Mouse (Mus musculus): ENCODE results near the gene Krtap17-1.

Krtap17-1 gene

DNA sequence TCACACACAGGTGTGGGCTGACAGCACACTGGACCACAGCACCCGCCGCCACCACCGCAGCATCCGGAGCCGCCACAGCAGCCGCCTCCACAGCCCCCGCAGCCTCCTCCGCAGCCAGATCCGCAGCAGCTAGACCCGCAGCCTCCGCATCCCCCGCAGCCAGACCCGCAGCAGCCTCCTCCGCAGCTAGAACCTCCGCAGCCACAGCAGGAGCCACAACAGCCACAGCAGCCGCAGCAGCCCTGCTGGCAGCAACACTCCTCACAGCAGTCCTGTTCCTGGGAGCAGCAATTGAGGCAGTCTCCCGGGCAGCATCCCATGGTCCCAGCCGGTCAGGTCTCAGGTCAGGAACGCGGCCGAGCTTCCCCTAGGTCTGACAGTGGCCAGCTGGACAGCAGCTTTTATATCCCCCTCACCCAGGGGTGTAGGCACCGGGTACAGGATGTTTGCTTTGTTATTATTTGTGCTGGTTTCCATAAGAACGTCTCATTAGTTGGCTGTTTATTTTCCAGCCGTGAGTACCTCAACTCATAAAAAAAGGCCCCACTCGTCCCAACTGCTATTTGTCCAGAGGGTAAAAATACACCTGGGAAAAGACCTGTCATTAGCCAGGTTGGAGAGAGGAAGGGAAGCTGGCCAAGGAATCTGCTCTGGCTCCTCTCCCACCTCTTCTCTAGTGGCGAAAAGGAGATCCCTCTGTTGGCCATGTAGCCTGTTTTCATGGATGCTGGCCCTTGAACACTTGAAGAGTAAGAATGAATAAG is at the start of gene Krtap17-1:
Gene Krtap17-1, minus strand, starts transcription at position 375 of the 764 bp plus-strand sequence.
- DNase-seq: no peak

DNA sequence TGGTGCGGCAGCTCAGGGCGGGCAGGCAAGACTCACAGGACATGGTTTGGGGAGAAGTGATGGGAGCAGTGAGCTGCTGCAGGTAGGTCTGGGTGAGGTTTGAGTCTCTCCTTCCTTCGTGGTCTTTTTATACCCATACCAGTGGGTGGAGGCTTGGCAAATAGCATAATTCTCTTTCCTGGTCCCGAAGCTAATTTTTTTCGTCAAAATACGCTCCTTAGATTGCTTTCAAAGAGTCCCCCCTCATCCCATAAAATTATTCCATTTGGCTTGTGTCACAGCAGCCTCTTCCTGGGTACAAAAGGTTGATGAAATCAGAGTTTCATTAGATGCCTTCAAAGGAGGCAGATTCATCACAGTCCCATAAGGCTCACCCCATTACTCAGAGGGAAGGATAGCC is 47.7 kb upstream of the Krtap17-1 start, which contains the start of gene Krt34:
Gene Krt34, minus strand, starts transcription at position 101 of the 400 bp plus-strand sequence.
- DNase-seq: no peak

DNA sequence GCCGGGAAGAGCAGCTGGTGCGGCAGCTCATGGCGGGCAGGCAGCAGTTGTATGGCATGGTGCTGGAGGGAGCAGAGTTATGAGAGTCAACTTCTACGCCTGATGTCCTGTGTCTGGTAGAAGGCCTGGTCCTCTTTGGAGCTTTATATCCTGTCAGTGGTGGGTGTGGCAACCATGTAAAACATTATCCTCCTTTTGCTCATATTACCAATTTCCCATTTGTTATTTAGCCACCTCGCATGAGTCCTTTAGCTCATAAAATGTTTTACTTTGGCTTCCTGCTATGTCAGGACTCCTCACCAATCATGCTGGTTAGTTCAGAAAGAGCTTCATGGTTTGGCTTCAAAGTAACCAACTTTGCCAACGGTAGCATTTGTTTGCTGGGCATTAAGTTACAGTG is 36.0 kb upstream of the Krtap17-1 start, which contains the start of gene Krt33b:
Gene Krt33b, minus strand, starts transcription at position 101 of the 400 bp plus-strand sequence.
- DNase-seq: no peak

DNA sequence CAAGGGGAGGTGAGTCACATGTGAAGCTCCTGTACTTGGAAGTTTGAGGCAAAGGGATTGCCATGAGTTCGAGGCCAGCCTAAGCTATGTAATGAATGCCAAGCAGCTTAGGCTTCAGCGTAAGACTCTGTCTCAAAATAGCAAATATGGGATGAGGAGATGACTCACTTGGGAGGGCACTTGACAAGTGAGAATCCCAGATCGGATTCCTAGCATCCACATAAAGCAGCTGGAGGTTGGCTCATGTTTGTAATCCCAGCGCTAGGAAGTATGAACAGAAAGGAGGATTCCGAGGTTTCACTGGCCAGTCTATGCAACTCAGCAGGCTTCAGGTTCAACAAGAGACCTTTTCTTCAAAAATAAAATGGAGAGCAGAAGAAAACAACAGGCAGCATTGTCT is 27.6 kb upstream of the Krtap17-1 start:
- no peak for DNase-seq

DNA sequence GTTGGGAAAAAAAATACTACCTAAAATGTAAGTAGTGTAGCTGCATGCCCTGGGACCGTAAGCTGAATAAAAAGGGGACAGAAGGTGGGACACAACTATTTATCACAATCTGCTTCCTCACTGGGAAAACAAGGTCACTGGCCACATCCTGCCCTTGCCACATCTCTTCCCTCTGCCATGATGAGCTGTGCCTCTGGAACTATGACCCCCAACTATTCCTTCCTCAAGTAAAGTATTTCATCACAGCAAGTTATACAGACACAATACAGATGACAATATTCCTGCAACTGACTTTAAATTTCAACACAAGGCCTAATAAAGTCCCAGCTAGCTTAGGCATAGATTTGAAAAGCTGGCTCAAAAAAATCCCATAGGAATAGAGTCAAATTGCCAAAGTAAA is 25.7 kb upstream of the Krtap17-1 start:
- DNase-seq: no peak

DNA sequence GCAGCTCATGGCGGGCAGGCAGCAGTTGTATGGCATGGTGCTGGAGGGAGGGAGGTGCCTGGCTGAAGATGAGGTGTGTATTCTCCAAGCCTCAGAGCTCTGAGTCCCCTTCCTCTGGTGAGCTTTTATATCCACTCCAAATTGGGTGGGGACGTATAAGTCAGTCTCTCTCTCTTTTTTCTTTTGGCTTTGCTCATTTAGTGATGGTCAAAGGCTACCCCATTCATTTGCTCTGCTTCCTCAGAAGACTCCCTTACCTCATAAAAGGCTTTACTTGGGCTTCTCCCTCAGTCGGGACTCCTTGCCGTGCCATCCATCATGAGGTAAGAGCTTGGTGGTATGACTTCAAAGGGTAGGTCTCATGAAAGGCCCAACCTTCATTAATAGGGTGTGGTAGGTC is 22.3 kb upstream of the Krtap17-1 start, which contains the start of gene Krt33a:
Gene Krt33a, minus strand, starts transcription at position 101 of the 400 bp plus-strand sequence.
- DNase-seq: no peak

DNA sequence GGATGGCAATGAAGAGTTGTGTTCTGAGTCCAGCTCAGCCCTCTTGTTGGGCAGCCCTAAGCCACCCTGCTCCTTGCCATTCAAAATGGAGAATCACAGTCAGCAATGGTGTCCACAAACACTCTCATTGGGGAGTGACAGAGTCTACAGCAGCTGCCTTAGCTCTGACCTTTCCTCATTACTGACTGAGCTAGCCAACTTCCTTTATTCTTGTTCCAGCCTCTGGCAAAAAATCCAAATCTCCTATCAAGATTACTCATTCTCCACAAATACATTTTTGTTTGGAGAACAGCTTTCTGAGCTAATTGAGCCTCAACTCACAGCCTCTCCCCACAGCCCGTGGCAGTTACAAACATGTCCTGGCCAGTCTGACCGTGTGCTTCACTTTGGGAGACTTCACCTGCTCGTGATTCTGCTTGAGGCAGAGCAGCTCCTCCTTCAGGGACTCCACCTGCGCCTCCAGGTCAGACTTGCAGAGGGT is 19.9 kb upstream of the Krtap17-1 start:
- no peak for DNase-seq

DNA sequence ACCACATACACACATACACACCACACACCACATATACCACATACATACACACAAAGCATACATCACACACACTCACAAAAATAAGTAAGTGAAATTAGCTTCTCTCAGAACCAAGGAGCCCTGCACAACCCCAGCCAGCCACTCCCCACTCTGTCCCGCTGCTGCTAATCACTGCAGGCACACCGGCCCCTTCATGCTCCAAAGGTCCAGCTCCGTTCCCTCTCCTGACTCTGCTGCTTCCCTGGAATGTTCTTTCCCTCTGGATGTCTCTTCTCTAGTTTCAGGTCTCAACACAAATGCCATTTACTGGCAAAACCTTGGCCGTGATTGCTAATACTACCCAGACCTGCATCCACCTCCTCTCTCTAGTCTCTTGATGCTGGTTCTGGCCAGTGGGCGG is 16.9 kb upstream of the Krtap17-1 start:
- no peak for DNase-seq

DNA sequence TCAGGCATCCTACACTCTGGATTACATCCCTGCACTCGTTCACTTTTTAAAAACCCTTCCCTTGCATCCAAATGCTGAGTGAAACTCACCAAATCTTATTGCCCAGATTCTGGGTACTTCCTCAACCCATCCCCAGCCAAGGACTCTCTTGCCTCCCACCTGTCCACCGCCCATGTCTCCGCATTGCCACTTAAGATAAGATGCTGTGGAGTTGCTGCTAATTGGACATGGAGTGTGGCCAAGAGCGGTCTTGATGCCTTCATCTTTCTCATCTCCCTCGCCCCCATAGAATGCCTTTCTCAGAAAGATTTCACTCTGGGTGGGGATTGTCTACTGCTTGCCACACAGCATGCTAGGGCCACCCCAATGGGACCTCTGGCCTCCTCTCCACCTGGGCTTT is 14.5 kb upstream of the Krtap17-1 start:
- DNase-seq: no peak

DNA sequence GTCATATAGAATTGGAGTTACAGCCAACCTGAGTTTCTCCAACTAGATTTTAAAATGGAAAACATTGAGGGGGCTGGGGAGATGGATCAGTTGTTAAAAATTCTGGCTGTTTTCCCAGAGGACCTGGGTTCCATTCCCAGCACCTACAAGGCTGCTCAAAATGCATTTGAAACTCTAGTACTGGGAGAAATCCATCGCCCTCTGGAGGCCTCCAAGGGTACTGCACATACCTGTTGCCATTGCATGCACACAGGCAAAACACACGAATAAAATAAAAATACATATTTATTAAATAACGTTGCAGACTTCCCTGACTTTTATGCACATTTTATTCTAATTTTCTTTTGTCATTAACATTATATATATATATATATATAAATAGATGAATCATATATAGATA is 12.8 kb upstream of the Krtap17-1 start:
- DNase-seq: no peak

DNA sequence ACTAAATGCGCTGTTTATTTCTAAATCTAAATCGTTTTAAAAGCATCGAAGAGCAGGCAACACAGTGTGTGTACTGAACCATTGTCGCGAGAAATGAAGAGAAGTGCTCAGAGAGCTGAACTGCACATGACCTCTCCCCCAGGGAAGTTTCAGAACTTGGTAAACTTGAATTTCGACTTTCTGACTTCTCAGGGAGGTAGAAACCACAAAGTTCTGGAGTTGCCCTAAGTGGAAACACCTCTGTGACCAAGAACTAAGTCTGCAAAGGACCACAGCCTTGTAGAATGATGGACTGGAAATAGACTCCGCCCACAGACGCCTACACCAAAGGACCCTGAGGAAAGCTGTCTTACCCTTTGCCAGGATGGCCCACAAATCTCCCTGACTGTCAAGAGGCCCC is 12.1 kb upstream of the Krtap17-1 start:
- no peak for DNase-seq

DNA sequence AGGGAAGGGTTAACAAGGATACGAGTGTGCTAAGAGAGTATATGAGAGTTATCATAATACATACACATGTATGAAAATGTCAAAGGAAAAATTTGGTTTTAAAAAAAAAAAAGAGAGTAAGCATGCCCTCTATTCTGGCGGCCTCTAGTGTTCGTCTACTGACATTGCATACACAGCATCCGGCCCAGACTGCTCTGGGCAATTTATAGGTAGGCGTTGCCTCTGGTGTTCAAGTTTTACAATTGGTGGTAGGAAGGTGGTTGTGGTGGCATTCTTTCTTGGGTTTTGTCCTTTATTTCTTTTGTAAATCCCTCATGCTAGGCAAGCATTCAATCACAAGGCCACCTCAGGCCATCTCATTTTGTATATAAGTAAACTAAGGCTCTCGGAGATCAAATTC is 11.1 kb upstream of the Krtap17-1 start:
- peak; percentile 14 to 45 for DNase-seq

DNA sequence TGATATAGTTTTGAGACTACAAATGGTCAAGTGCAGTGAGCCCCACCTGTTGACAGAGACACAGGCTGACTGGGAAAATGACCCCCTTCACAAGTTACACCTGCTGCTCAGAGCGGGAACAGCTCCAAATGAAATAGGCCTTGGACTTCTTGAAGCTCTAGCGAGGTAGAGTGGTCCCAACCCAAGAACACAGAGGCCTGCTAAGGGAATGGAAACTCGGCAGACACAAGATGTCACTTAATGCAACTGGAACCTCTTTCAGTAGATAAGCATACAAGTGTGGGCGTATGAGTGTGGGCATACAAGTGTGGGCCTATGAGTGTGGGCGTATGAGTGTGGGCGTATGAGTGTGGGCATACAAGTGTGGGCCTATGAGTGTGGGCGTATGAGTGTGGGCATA is 5.3 kb upstream of the Krtap17-1 start:
- DNase-seq: no peak

DNA sequence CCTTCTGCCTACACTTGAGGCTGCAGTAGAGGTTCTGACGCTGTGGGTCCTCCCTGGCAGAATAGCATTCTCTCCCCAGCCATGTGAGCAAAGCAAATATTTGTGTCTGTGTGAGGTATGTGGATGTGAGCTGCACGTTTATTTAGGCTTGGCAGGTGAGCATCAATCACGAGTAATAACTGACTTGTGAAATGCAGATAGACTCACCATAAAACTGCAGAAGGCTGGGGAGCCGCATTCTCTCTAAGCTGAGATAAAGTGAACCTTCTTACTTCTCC is 529 bp upstream of the Krtap17-1 start:
- DNase-seq: no peak

DNA sequence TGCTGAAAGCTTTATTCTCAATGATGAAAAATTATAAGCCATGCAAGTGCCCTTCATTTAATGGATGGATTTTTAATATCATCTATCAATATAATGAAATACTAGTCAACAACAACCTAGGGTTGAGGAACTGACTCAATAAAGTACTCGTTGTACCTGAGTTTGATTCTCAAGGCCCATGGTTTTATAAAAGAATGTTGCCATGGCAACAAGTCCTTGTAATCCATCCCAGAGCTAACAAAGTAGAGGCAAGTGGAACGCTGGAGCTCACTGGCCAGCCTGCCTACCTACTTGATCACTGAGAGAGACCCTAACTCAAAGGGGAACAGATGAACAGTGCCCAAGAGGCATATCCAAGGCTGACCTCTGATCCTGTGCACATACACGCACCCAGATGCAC is 3.2 kb downstream of the Krtap17-1 start:
- DNase-seq: no peak

DNA sequence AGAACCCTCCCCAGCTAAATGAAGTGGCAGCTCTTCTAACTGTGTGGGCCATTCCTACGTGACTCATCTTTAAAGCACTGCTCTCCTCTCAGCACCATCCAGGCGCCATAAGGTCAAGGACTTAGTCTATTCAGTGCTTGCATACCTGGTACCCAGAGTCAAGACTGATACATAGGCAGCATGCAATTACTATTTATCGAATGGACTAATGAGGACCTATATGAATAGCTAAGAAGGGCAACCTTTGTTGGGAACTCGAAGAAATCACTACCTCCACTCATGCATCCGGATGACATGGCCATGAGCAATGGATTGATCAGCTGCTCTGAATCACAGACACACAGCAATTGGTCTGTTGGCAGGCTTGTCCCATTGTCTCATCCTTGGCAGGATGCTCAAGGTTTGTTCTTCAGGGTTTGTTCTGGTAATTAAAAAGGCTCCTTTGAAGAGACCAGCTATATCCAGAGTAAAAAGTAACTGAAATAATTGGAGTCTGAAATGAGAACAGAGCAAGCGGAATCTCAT is 3.9 kb downstream of the Krtap17-1 start:
- no peak for DNase-seq

DNA sequence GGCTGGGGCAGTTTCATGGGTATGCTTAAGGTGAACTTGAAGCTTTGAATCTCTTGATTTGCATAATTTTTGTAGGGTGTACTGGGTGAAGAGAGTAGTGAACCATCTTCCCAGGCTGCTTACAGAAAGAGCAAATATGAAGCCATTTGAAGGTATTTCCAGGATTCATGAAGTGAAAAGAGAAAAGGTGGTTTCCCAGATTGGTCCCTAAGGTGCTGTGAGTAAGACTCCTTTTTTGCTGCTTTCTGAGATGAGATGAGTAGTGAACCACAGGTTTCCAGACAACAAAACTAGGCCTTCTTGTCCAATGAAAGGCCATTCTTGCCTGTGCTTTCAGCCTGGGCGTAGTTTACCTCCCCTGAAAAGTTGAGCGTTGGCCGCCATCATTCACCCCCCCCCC is 5.3 kb downstream of the Krtap17-1 start:
- no peak for DNase-seq

DNA sequence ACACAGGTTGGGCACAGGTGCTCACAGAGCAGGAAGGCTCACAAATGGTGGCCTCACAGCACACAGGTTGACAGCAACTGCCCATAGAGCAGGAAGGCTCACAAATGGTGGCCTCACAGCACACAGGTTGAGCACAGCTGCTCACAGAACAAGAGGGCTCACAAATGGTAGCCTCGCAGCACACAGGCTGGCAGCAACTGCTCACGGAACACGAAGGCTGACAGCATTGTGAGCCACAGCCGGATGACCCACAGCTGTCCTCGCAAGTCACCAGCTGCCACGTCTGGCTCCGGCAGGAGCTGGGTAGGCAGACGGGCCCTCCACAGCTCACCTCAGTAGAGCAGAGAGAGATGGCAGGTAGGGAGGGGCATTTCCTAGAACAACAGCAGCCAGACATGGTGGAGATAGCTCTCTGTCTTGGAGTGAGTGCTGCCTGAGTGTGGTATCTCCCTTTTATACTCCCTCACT is 7.6 kb downstream of the Krtap17-1 start, which contains the start of gene Krtap16-1:
Gene Krtap16-1, minus strand, starts transcription at position 418 of the 468 bp plus-strand sequence.
- DNase-seq: no peak

DNA sequence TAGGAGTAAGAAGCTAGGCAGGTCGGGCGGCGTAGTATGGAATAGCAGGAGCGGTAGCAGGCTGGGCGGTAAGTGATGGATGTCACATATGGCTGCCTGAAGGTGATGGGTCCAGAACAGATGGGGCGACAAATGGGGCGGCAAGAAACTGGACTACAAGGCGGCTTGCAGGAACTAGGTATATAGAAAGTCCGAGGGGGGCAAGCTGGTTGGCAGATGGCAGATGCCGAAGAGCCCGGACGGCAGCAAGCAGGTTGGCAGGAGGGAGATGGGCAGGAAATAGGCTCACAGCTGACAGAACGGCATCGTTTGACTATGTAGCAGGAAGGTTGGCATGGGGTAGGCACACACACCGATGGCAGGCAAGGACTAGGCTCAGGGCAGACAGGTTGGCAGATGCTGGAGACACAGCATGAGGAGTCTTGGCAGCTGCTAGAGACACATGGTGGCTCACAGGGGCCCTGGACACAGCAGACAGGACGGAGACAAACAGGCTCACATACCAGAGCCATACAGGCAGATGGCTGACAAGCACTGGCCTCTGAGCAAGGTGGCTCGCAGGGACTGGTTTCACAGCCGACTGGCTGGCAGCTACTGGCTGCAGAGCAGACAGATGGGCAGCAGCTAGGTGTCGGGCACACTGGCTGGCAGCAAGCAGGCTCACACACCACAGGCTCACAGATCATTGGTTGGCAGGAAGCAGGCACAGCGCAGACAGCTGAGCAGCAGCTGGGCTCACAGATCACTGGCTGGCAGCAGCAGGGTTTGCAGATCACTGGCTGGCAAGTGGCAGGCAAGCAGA is 8.3 kb downstream of the Krtap17-1 start:
- no peak for DNase-seq

DNA sequence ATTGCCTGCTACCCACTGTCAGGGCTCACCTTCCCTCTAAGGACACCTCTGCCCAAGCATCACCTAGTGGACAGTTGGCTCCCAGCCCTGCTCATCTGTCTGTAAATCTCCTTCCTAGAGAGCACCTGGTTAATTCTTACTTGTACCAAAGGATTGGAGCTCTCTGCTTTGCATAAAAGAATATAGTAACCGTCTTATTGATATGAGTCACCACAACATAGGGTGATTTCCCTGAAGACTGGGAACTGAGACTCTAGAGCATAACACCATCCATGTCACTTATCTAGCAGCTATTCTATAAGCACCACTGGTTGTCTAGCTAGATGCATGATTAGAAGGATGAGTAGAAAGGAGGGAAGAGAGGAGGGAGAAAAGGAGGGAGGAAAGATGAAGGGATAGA is 10.4 kb downstream of the Krtap17-1 start:
- no peak for DNase-seq

DNA sequence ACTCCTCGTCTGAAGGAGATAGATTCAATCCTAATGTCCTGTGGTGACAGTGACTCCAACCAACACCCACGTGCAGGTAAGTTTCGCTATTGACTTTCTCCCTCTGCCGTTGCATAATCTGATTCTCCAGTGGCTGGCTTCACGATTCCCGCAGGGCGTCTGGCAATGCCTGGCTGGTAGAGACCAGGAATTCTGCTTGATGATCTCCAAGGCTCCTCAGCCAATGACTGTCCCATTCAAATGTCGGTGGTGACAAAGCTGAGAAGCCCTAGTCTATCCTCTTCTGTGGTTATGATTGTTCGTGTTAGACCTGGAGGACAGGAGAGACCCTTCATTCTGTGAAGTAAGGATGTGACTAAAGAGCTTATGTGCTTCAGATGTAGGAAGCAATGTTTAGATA is 11.1 kb downstream of the Krtap17-1 start:
- DNase-seq: no peak

DNA sequence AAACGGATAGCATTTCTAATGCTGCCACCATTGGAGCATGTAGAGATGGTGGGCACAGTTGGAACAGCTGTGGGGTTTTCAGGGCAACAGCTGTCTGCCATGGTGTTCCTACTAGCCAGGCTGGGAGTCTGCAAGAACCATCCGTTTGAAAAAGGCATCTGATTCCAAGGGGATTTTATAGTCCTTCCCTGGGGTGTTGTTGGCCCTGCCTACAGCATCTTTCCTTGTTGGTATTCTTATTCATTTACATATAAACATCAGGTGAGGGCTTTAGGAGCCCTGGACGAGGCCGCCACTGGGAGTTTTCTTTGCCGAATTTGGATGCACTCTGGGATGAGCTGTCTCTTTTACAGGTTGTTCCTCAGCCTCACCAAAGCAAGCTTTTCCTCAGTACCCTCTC is 14.8 kb downstream of the Krtap17-1 start, which contains the start of gene Krtap29-1:
Gene Krtap29-1, minus strand, starts transcription at position 101 of the 400 bp plus-strand sequence.
- no peak for DNase-seq

DNA sequence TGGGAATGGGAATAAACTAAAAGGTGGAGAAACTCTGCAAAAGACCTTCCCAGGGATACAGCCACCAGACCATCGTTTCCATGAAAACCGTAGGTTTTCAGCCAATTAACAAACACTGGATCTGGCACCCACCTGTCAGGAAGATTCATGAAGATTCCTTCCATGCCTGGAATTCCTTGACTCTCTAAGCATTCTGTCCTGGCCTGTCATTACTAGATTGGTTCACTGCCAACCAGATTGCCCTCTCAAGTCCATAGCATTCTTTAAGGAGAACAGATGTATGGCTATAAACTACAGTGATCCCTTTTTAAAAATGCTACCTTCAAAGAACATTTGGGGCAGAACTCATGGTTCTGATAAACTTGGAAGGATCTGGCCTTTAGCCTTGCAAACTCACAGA is 27.8 kb downstream of the Krtap17-1 start:
- DNase-seq: no peak

DNA sequence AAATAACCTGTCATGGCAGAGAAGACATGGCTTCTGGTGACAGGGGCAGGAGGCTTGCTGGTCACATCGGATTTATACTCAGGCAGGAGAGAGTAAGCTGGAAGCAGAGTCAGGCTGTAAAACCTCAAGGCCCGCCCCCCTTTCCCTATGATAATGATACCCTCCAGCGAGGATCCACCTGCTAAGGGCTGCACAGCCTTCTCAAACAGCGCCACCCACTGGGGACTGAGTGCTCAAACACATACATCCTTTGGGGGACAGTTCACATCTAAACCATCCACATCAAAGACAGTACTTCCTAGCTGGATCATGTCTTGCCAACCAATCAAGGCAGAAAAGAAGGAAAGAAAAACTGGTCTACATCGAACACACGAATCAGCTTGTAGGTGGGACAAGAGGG is 29.6 kb downstream of the Krtap17-1 start:
- no peak for DNase-seq

Data from kidney, adult 8-10 months (tissue).